Mouse (Mus musculus) CH12.LX (cell line): ENCODE data around the gene 4931428L18Rik. TPM values are rescaled to one million over a fixed set of nuclear protein-coding genes. Genes with fewer than 3 reads are reported as not detected.

Experiments
- DNase-seq: peaks from one replicate; pipeline ENCODE4 v3.0.0-alpha.2; 2013; ENCODE audit errors: extremely low read depth
- H3K27ac ChIP-seq: 2 replicates; pipeline ENCODE4 v1.5.1; 2012; ENCODE audit warnings: low read depth, mild to moderate bottlenecking, control low read depth, moderate library complexity; ENCODE audit not compliant: insufficient read depth
- H3K27me3 ChIP-seq: replicated peaks from 2 replicates; pipeline ENCODE3; 2012; ENCODE audit warnings: inconsistent platforms
- H3K36me3 ChIP-seq, 2 experiments: replicated peaks in 1 of 2; 2 replicates each; pipeline versions ENCODE3 to v1.6.1; 2012; ENCODE audit warnings: inconsistent platforms in 1 of 2, low read length in 1 of 2, mild to moderate bottlenecking in 1 of 2, mixed read lengths in 1 of 2, moderate library complexity in 1 of 2; ENCODE audit not compliant: control insufficient read depth in 1 of 2, insufficient read depth in 1 of 2
- H3K4me1 ChIP-seq, 2 experiments: 2 replicates each; pipeline ENCODE4 v1.6.1; 2012; ENCODE audit warnings: inconsistent platforms in 1 of 2, moderate library complexity in 1 of 2; ENCODE audit not compliant: insufficient read depth in 2 of 2, control insufficient read depth in 1 of 2
- H3K4me2 ChIP-seq: 2 replicates; pipeline ENCODE4 v1.6.1; 2012; ENCODE audit warnings: low read depth, mild to moderate bottlenecking, control low read depth; ENCODE audit not compliant: poor library complexity, insufficient read depth, severe bottlenecking
- H3K4me3 ChIP-seq, 3 experiments: fragments of 150-350 bp in 1 of 3; sonication (generic) in 1 of 3; replicated peaks in 1 of 3; 2 replicates each; pipeline versions ENCODE3 to v1.5.1; 2011 to 2012; ENCODE audit warnings: low read depth in 2 of 3, low read length in 2 of 3, mild to moderate bottlenecking in 2 of 3, moderate library complexity in 2 of 3, control low read depth in 1 of 3, improper control_type of control experiment in 1 of 3, inconsistent platforms in 1 of 3, mixed read lengths in 1 of 3; ENCODE audit not compliant: poor library complexity in 1 of 3
- H3K79me2 ChIP-seq: replicated peaks from 2 replicates; pipeline ENCODE4 v1.6.1; 2012; ENCODE audit warnings: mild to moderate bottlenecking, moderate library complexity; ENCODE audit not compliant: control insufficient read depth, poor library complexity, insufficient read depth, severe bottlenecking; ENCODE audit errors: extremely low read depth
- H3K9ac ChIP-seq: 2 replicates; pipeline ENCODE4 v1.6.1; 2012; ENCODE audit warnings: low read depth, mild to moderate bottlenecking, control low read depth, moderate library complexity; ENCODE audit not compliant: insufficient read depth
- H3K9me3 ChIP-seq: replicated peaks from 2 replicates; pipeline ENCODE3; 2012; ENCODE audit warnings: low read length, inconsistent platforms, mixed read lengths
- BHLHE40 ChIP-seq: IDR thresholded peaks from 2 replicates; pipeline ENCODE4 v1.6.1; 2011; ENCODE audit warnings: mild to moderate bottlenecking, low read depth, low read length, improper control_type of control experiment
- CHD1 ChIP-seq: IDR thresholded peaks from 2 replicates; pipeline ENCODE4 v1.6.1; 2012; ENCODE audit warnings: low read depth, low read length, improper control_type of control experiment, inconsistent platforms
- CHD2 ChIP-seq: IDR thresholded peaks from 2 replicates; pipeline ENCODE4 v1.6.1; 2011; ENCODE audit warnings: low read length, improper control_type of control experiment
- CTCF ChIP-seq, 2 experiments: IDR thresholded peaks in 1 of 2; conservative IDR thresholded peaks in 1 of 2; 2 replicates each; pipeline ENCODE4 v1.5.1; 2011 to 2012; ENCODE audit warnings: low read depth in 2 of 2, low read length in 2 of 2, improper control_type of control experiment in 1 of 2, inconsistent platforms in 1 of 2, mild to moderate bottlenecking in 1 of 2, moderate library complexity in 1 of 2
- E2F4 ChIP-seq: IDR thresholded peaks from 2 replicates; pipeline ENCODE4 v1.6.1; 2011; ENCODE audit warnings: low read depth, low read length, improper control_type of control experiment; ENCODE audit not compliant: insufficient replicate concordance
- ELF1 ChIP-seq: IDR thresholded peaks from 2 replicates; pipeline ENCODE4 v1.6.1; 2014; ENCODE audit warnings: low read depth, mild to moderate bottlenecking, inconsistent platforms, low read length, improper control_type of control experiment
- EP300 ChIP-seq: IDR thresholded peaks from 2 replicates; pipeline ENCODE4 v1.6.1; 2011; ENCODE audit warnings: low read length, improper control_type of control experiment
- ETS1 ChIP-seq: conservative IDR thresholded peaks from 2 replicates; pipeline ENCODE4 v1.6.1; 2012; ENCODE audit warnings: low read depth, mild to moderate bottlenecking, inconsistent platforms, low read length, improper control_type of control experiment, moderate library complexity
- GABPA ChIP-seq: IDR thresholded peaks from 2 replicates; pipeline ENCODE4 v1.6.1; 2012; ENCODE audit warnings: low read depth, low read length, improper control_type of control experiment, inconsistent platforms; ENCODE audit not compliant: insufficient replicate concordance
- HCFC1 ChIP-seq: IDR thresholded peaks from 2 replicates; pipeline ENCODE4 v1.6.1; 2012; ENCODE audit warnings: low read depth, mild to moderate bottlenecking, inconsistent platforms, low read length, improper control_type of control experiment
- IRF4 ChIP-seq: IDR thresholded peaks from 2 replicates; pipeline ENCODE4 v1.6.1; 2014; ENCODE audit warnings: low read depth, mild to moderate bottlenecking, inconsistent platforms, low read length, improper control_type of control experiment
- JUN ChIP-seq: IDR thresholded peaks from 2 replicates; pipeline ENCODE4 v1.6.1; 2011; ENCODE audit warnings: low read depth, mild to moderate bottlenecking, low read length, improper control_type of control experiment, moderate library complexity; ENCODE audit not compliant: insufficient read depth
- JUND ChIP-seq: conservative IDR thresholded peaks from 2 replicates; pipeline ENCODE4 v1.6.1; 2011; ENCODE audit warnings: low read depth, low read length, improper control_type of control experiment
- KAT2A ChIP-seq: IDR thresholded peaks from 2 replicates; pipeline ENCODE4 v1.6.1; 2012; ENCODE audit warnings: low read length, improper control_type of control experiment, inconsistent platforms; ENCODE audit not compliant: insufficient replicate concordance
- MAFK ChIP-seq: IDR thresholded peaks from 2 replicates; pipeline ENCODE4 v1.6.1; 2011; ENCODE audit warnings: low read length, improper control_type of control experiment; ENCODE audit not compliant: insufficient replicate concordance
- MAX ChIP-seq: IDR thresholded peaks from 2 replicates; pipeline ENCODE4 v1.6.1; 2011; ENCODE audit warnings: low read length, improper control_type of control experiment
- MAZ ChIP-seq: IDR thresholded peaks from 2 replicates; pipeline ENCODE4 v1.6.1; 2012; ENCODE audit warnings: low read depth, mild to moderate bottlenecking, inconsistent platforms, low read length, improper control_type of control experiment, moderate library complexity
- MEF2A ChIP-seq: IDR thresholded peaks from 2 replicates; pipeline ENCODE4 v1.6.1; 2014; ENCODE audit warnings: low read depth, mild to moderate bottlenecking, inconsistent platforms, low read length, improper control_type of control experiment, borderline replicate concordance
- MXI1 ChIP-seq: IDR thresholded peaks from 2 replicates; pipeline ENCODE4 v1.6.1; 2011; ENCODE audit warnings: mild to moderate bottlenecking, low read depth, low read length, improper control_type of control experiment
- MYC ChIP-seq: IDR thresholded peaks from 2 replicates; pipeline ENCODE4 v1.6.1; 2011; ENCODE audit warnings: low read depth, mild to moderate bottlenecking, improper control_type of control experiment, low read length
- NELFE ChIP-seq: IDR thresholded peaks from 2 replicates; pipeline ENCODE4 v1.6.1; 2011; ENCODE audit warnings: low read depth, low read length, improper control_type of control experiment
- NRF1 ChIP-seq: IDR thresholded peaks from 2 replicates; pipeline ENCODE4 v1.6.1; 2014; ENCODE audit warnings: low read depth, mild to moderate bottlenecking, inconsistent platforms, low read length, improper control_type of control experiment, moderate library complexity
- PAX5 ChIP-seq: IDR thresholded peaks from 2 replicates; pipeline ENCODE4 v1.6.1; 2012; ENCODE audit warnings: low read length, inconsistent platforms, mixed read lengths
- POLR2A ChIP-seq: IDR thresholded peaks from 2 replicates; pipeline ENCODE4 v1.6.1; 2011; ENCODE audit warnings: low read depth, mild to moderate bottlenecking, improper control_type of control experiment, low read length
- POLR2AphosphoS2 ChIP-seq: IDR thresholded peaks from 2 replicates; pipeline ENCODE4 v1.6.1; 2011; ENCODE audit warnings: low read depth, low read length, improper control_type of control experiment
- RAD21 ChIP-seq: IDR thresholded peaks from 2 replicates; pipeline ENCODE4 v1.6.1; 2011; ENCODE audit warnings: low read depth, mild to moderate bottlenecking, low read length, improper control_type of control experiment, moderate library complexity
- RCOR1 ChIP-seq: conservative IDR thresholded peaks from 2 replicates; pipeline ENCODE4 v1.6.1; 2012; ENCODE audit warnings: low read depth, mild to moderate bottlenecking, inconsistent platforms, low read length, improper control_type of control experiment
- SIN3A ChIP-seq: IDR thresholded peaks from 2 replicates; pipeline ENCODE4 v1.6.1; 2012; ENCODE audit warnings: low read length, improper control_type of control experiment, inconsistent platforms
- SMC3 ChIP-seq: IDR thresholded peaks from 2 replicates; pipeline ENCODE4 v1.6.1; 2011; ENCODE audit warnings: low read depth, low read length, improper control_type of control experiment
- TBP ChIP-seq: conservative IDR thresholded peaks from 2 replicates; pipeline ENCODE4 v1.6.1; 2011; ENCODE audit warnings: low read depth, low read length, improper control_type of control experiment
- TCF12 ChIP-seq: IDR thresholded peaks from 2 replicates; pipeline ENCODE4 v1.6.1; 2014; ENCODE audit warnings: low read depth, mild to moderate bottlenecking, inconsistent platforms, low read length, improper control_type of control experiment
- UBTF ChIP-seq: IDR thresholded peaks from 2 replicates; pipeline ENCODE4 v1.6.1; 2012; ENCODE audit warnings: low read depth, mild to moderate bottlenecking, inconsistent platforms, low read length, improper control_type of control experiment, moderate library complexity
- USF1 ChIP-seq: IDR thresholded peaks from 2 replicates; pipeline ENCODE4 v1.6.1; 2014; ENCODE audit warnings: low read depth, mild to moderate bottlenecking, inconsistent platforms, low read length, improper control_type of control experiment
- USF2 ChIP-seq: conservative IDR thresholded peaks from 2 replicates; pipeline ENCODE4 v1.6.1; 2011; ENCODE audit warnings: low read depth, low read length, improper control_type of control experiment
- ZC3H11A ChIP-seq: IDR thresholded peaks from 2 replicates; pipeline ENCODE4 v1.6.1; 2012; ENCODE audit warnings: low read depth, mild to moderate bottlenecking, inconsistent platforms, low read length, improper control_type of control experiment
- ZKSCAN1 ChIP-seq: IDR thresholded peaks from 2 replicates; pipeline ENCODE4 v1.6.1; 2012; ENCODE audit warnings: low read depth, inconsistent platforms, low read length, improper control_type of control experiment, borderline replicate concordance
- ZMIZ1 ChIP-seq: IDR thresholded peaks from 2 replicates; pipeline ENCODE4 v1.6.1; 2012; ENCODE audit warnings: low read depth, mild to moderate bottlenecking, inconsistent platforms, low read length, improper control_type of control experiment
- ZNF384 ChIP-seq: IDR thresholded peaks from 2 replicates; pipeline ENCODE4 v1.6.1; 2012; ENCODE audit warnings: low read depth, low read length, improper control_type of control experiment, inconsistent platforms
- dilution Hi-C: fragments of 300-500 bp; cut with MboI; formaldehyde crosslinking; loops from 2 replicates; pipeline ENCODE4 v1.14.3; 2020; ENCODE audit warnings: low sequenced_read_pairs; ENCODE audit not compliant: extremely low pct_unique_long_range_greater_than_20kb, extremely low pct_ligation_motif_present
- in situ Hi-C: fragments of 300-500 bp; cut with MboI; formaldehyde crosslinking; loops from 3 replicates; pipeline ENCODE4 v1.14.3; 2019; ENCODE audit warnings: low sequenced_read_pairs, low pct_ligation_motif_present, low pct_unique_long_range_greater_than_20kb, mixed read lengths
- polyA plus RNA-seq: library from polyadenylated mRNA; unstranded; fragments of >175 nt; gene quantifications from 2 replicates; pipeline ENCODE4 v1.2.1, GENCODE M21; 2012; ENCODE audit warnings: low read depth; ENCODE audit not compliant: insufficient read length
- total RNA-seq, 2 experiments: library from RNA; depleted of rRNA; stranded (reverse); fragments of 300-350 nt in 1 of 2; fragments of >200 nt in 1 of 2; gene quantifications; 2 replicates each; pipeline ENCODE4 v1.2.3; 2012 to 2014

Gene 4931428L18Rik
- total and polyA plus RNA-seq, 3 experiments: 4.6 to 11.0 (median 9.3) TPM

- dilution Hi-C loops (no loop called here), in situ Hi-C loops (no loop called here)
- H3K4me2 ChIP-seq: no peak overlapping the region
- no peak overlapping the region for H3K27ac ChIP-seq
- no peak for TF ChIP-seq POLR2A
- no peak for TF ChIP-seq MXI1
- no peak for TF ChIP-seq ELF1
- TF ChIP-seq JUND: 0 out of 2 replicates have a peak, but pooled peaks have one; percentile 31
- no peak for TF ChIP-seq MAFK
- no peak for TF ChIP-seq TCF12
- TF ChIP-seq NELFE: no peak
- TF ChIP-seq CHD2: no peak
- no peak for TF ChIP-seq SIN3A
- TF ChIP-seq HCFC1: no peak
- no peak for TF ChIP-seq PAX5
- TF ChIP-seq EP300: no peak
- 0 out of 2 replicates have a peak, but pooled peaks have one; percentile 32 for TF ChIP-seq MYC
- TF ChIP-seq RAD21: peak; percentile 96
- TF ChIP-seq SMC3: peak; percentile 77
- TF ChIP-seq E2F4: no peak; the same call in 1 of the 2 replicates
- no peak for TF ChIP-seq JUN
- no peak for TF ChIP-seq GABPA
- TF ChIP-seq USF1: no peak
- no peak for TF ChIP-seq KAT2A
- 0 out of 2 replicates have a peak, but pooled peaks have one; percentile 9 for TF ChIP-seq IRF4
- no peak for TF ChIP-seq NRF1
- TF ChIP-seq TBP: no peak
- peak; percentile 61 to 88 for TF ChIP-seq CTCF (conservative IDR thresholded peaks at IDR 0.05 in 1 of 2, IDR thresholded peaks at IDR 0.05 in 1 of 2; ENCODE audit: low read depth in 2 of 2, low read length in 2 of 2)
- no peak for TF ChIP-seq MEF2A
- TF ChIP-seq ETS1: no peak
- TF ChIP-seq USF2: no peak
- TF ChIP-seq ZMIZ1: no peak
- 0 out of 2 replicates have a peak, but pooled peaks have one; percentile 29 for TF ChIP-seq ZC3H11A
- TF ChIP-seq ZKSCAN1: no peak
- no peak for TF ChIP-seq MAX
- TF ChIP-seq RCOR1: no peak
- no peak for TF ChIP-seq CHD1
- TF ChIP-seq POLR2AphosphoS2: no peak
- TF ChIP-seq BHLHE40: no peak; the same call in 1 of the 2 replicates
- no peak for TF ChIP-seq MAZ
- no peak for TF ChIP-seq UBTF
- peak; percentile 55; the same call in 1 of the 2 replicates for TF ChIP-seq ZNF384
- peaks cover 0 to 27% of the 10 kb centered on the region in 2 experiments; a peak in 3 of 4 replicates for H3K4me1 ChIP-seq
- DNase-seq: peak; percentile 72
- no peaks in the 10 kb centered on the region for H3K27me3 ChIP-seq
- H3K79me2 ChIP-seq: no peaks in the 10 kb centered on the region
- H3K36me3 ChIP-seq: peaks cover 0 to 21% of the 10 kb centered on the region in 2 experiments
- no peaks in the 10 kb centered on the region for H3K9me3 ChIP-seq
- H3K9ac ChIP-seq: no peak overlapping the region
- no peak overlapping the region for H3K4me3 ChIP-seq
Observed at GRCm38 (mm10) chr1:31210144-31210543, 12.3 kb downstream of the 4931428L18Rik start.
